Mouse (Mus musculus): ENCODE data around the gene Acot13.
"Not testable (repeated sequence)": the region's sequence is repeated elsewhere in the genome, so short reads cannot be mapped to it uniquely, and the experiment has no call there.

The Acot13 gene

GRCm38 (mm10) chr13:24841702-24842101, 10.4 kb upstream of the Acot13 start:
- POLR2A ChIA-PET, result interaction anchor here (0.6 to 14.8 kb wide), 9 partner anchors 19 to 1049 kb away, joined by 3 to 200 read pairs (median 3); no protein-coding TSS in a partner anchor
- CTCF ChIA-PET, result no interaction called here

- CTCF ChIA-PET, result interaction anchor here in 1 of 4 experiments (1.2 kb wide), 1 partner anchor 23 kb away, joined by 3 read pairs; no protein-coding TSS in a partner anchor
- POLR2A ChIA-PET, result interaction anchor here in 3 of 4 experiments (0.5 to 14.8 kb wide), 26 partner anchors 8 to 148 kb away, joined by 3 to 200 read pairs (median 4); partner anchors contain the start of genes Acot13 (in 1 of the 3), Aldh5a1 (in 1 of the 3), Gmnn (in 1 of the 3) and Tdp2 (in 1 of the 3)
Observed at GRCm38 (mm10) chr13:24839831-24840230, 8.5 kb upstream of the Acot13 start.

GRCm38 (mm10) chr13:24837765-24838164, 6.4 kb upstream of the Acot13 start:
- POLR2A ChIA-PET, result interaction anchor here in 3 of 4 experiments (0.7 to 14.8 kb wide), 15 partner anchors 9 to 1254 kb away, joined by 3 to 200 read pairs (median 4); partner anchors contain the start of gene D130043K22Rik (in 1 of the 3)
- CTCF ChIA-PET, result not testable (repeated sequence)

GRCm38 (mm10) chr13:24832811-24833155, 1.4 kb upstream of the Acot13 start:
- ChIA-PET POLR2A (interaction anchor here (0.6 to 14.8 kb wide), 25 partner anchors 10 to 119 kb away, joined by 3 to 200 read pairs (median 4); partner anchors contain the start of genes D130043K22Rik (in 2 of the 4), Aldh5a1 (in 1 of the 4) and Gmnn (in 1 of the 4)), CTCF (no interaction called here)

- POLR2A ChIA-PET, result interaction anchor here (0.6 to 14.8 kb wide), 27 partner anchors 8 to 270 kb away, joined by 3 to 200 read pairs (median 4); partner anchors contain the start of genes D130043K22Rik (in 2 of the 4), Aldh5a1 (in 1 of the 4) and Gmnn (in 1 of the 4)
- CTCF ChIA-PET, result interaction anchor here in 1 of 4 experiments (0.6 kb wide), 1 partner anchor 101 kb away, joined by 4 read pairs; no protein-coding TSS in a partner anchor
Observed at GRCm38 (mm10) chr13:24832131-24832810, 931 bp upstream of the Acot13 start.

GRCm38 (mm10) chr13:24830756-24831352, 486 bp downstream of the Acot13 start:
- CTCF ChIA-PET, result no interaction called here
- POLR2A ChIA-PET, result interaction anchor here in 1 of 4 experiments (1.4 to 2.3 kb wide), 2 partner anchors 15 to 30 kb away, joined by 5 to 9 read pairs; no protein-coding TSS in a partner anchor

- CTCF ChIA-PET, result no interaction called here
- POLR2A ChIA-PET, result interaction anchor here in 3 of 4 experiments (0.5 to 13.9 kb wide), 9 partner anchors 8 to 127 kb away, joined by 3 to 200 read pairs (median 4); partner anchors contain the start of genes D130043K22Rik (in 1 of the 3) and Tdp2 (in 1 of the 3)
Observed at GRCm38 (mm10) chr13:24826116-24826515, 5.2 kb downstream of the Acot13 start.

GRCm38 (mm10) chr13:24825587-24825986, 5.8 kb downstream of the Acot13 start:
- ChIA-PET CTCF (no interaction called here), POLR2A (interaction anchor here in 2 of 4 experiments (0.9 to 13.9 kb wide), 9 partner anchors 9 to 38 kb away, joined by 3 to 200 read pairs (median 6); partner anchors contain the start of genes D130043K22Rik (in 1 of the 2) and Tdp2 (in 1 of the 2))

- POLR2A ChIA-PET, result interaction anchor here in 3 of 4 experiments (0.6 to 13.9 kb wide), 13 partner anchors 8 to 109 kb away, joined by 3 to 200 read pairs (median 5); partner anchors contain the start of genes D130043K22Rik (in 1 of the 3) and Tdp2 (in 1 of the 3)
- CTCF ChIA-PET, result interaction anchor here in 1 of 4 experiments (1.1 kb wide), 1 partner anchor 111 kb away, joined by 4 read pairs; no protein-coding TSS in a partner anchor
Observed at GRCm38 (mm10) chr13:24824647-24825046, 6.7 kb downstream of the Acot13 start.

GRCm38 (mm10) chr13:24822663-24823343, 8.5 kb downstream of the Acot13 start:
- POLR2A ChIA-PET, result interaction anchor here in 2 of 4 experiments (0.6 to 13.9 kb wide), 8 partner anchors 9 to 23 kb away, joined by 3 to 200 read pairs (median 6); partner anchors contain the start of genes D130043K22Rik (in 1 of the 2) and Tdp2 (in 1 of the 2)
- CTCF ChIA-PET, result no interaction called here

GRCm38 (mm10) chr13:24819931-24820330, 11.4 kb downstream of the Acot13 start:
- ChIA-PET POLR2A (interaction anchor here in 1 of 4 experiments (13.9 kb wide), 1 partner anchor 19 kb away, joined by 200 read pairs; the partner anchor contains the start of genes D130043K22Rik and Tdp2), CTCF (no interaction called here)

GRCm38 (mm10) chr13:24816125-24817092, 14.9 kb downstream of the Acot13 start:
- ChIA-PET CTCF (interaction anchor here in 2 of 4 experiments (0.6 to 0.7 kb wide), 2 partner anchors 224 to 400 kb away, joined by 5 to 6 read pairs; no protein-coding TSS in a partner anchor), POLR2A (interaction anchor here (0.6 to 13.9 kb wide), 50 partner anchors 8 to 1075 kb away, joined by 3 to 200 read pairs (median 4); partner anchors contain the start of genes Gmnn (in 2 of the 4), Aldh5a1 (in 1 of the 4), D130043K22Rik (in 1 of the 4) and Hist1h1a (in 1 of the 4))

- POLR2A ChIA-PET, result interaction anchor here in 2 of 4 experiments (1.0 to 13.9 kb wide), 14 partner anchors 9 to 372 kb away, joined by 3 to 200 read pairs (median 8); partner anchors contain the start of genes Aldh5a1 (in 1 of the 2), D130043K22Rik (in 1 of the 2) and Tdp2 (in 1 of the 2)
- CTCF ChIA-PET, result interaction anchor here in 1 of 4 experiments (1.1 kb wide), 1 partner anchor 48 kb away, joined by 4 read pairs; no protein-coding TSS in a partner anchor
Observed at GRCm38 (mm10) chr13:24814616-24815015, 16.7 kb downstream of the Acot13 start.

- POLR2A ChIA-PET, result interaction anchor here in 2 of 4 experiments (1.4 to 7.6 kb wide), 4 partner anchors 8 to 12 kb away, joined by 7 to 102 read pairs (median 44); no protein-coding TSS in a partner anchor
- CTCF ChIA-PET, result no interaction called here
Observed at GRCm38 (mm10) chr13:24812521-24812920, 18.8 kb downstream of the Acot13 start.

GRCm38 (mm10) chr13:24806079-24806478, 25.3 kb downstream of the Acot13 start:
- CTCF ChIA-PET, result no interaction called here
- POLR2A ChIA-PET, result interaction anchor here in 2 of 4 experiments (1.1 to 6.0 kb wide), 8 partner anchors 8 to 47 kb away, joined by 3 to 102 read pairs (median 4); partner anchors contain the start of gene Gmnn (in 1 of the 2)

- POLR2A ChIA-PET, result interaction anchor here (0.7 to 6.0 kb wide), 20 partner anchors 11 to 189 kb away, joined by 3 to 102 read pairs (median 4); partner anchors contain the start of gene Gmnn (in 2 of the 4)
- CTCF ChIA-PET, result no interaction called here
Observed at GRCm38 (mm10) chr13:24803196-24803595, 28.1 kb downstream of the Acot13 start.

Measured in embryonic stem cell, embryonic (primary cell).